Mouse (Mus musculus) erythroblast, embryonic 14.5 days (primary cell): ENCODE data around the gene Spata6. TPM values are rescaled to one million over a fixed set of nuclear protein-coding genes. Genes with fewer than 3 reads are reported as not detected.

Source experiments
- H3K27me3 ChIP-seq: 2 replicates; pipeline ENCODE4 v1.6.1; 2012; ENCODE audit warnings: inconsistent platforms; ENCODE audit not compliant: control insufficient read depth
- H3K36me3 ChIP-seq: 2 replicates; pipeline ENCODE4 v1.6.1; 2012; ENCODE audit warnings: mild to moderate bottlenecking, inconsistent platforms; ENCODE audit not compliant: control insufficient read depth
- H3K4me1 ChIP-seq: 2 replicates; pipeline ENCODE4 v1.6.1; 2012; ENCODE audit warnings: inconsistent platforms; ENCODE audit not compliant: control insufficient read depth
- H3K4me3 ChIP-seq: replicated peaks from 2 replicates; pipeline ENCODE3; 2012; ENCODE audit warnings: moderate library complexity, mild to moderate bottlenecking, inconsistent platforms
- H3K9me3 ChIP-seq: 2 replicates; pipeline ENCODE4 v1.6.1; 2012; ENCODE audit warnings: low read length, inconsistent platforms, mixed read lengths; ENCODE audit not compliant: control insufficient read depth
- GATA1 ChIP-seq: IDR thresholded peaks from 2 replicates; pipeline ENCODE4 v1.6.1; 2012; ENCODE audit warnings: low read length, inconsistent platforms, mixed read lengths
- TAL1 ChIP-seq: IDR thresholded peaks from 3 replicates; pipeline ENCODE4 v1.6.1; 2012; ENCODE audit warnings: low read length, inconsistent platforms, mixed read lengths
- polyA plus RNA-seq: library from polyadenylated mRNA; stranded (reverse); fragments of >175 nt; gene quantifications from 2 replicates; pipeline ENCODE4 v1.2.3, GENCODE M21; 2012

The Spata6 gene
- 0.35 TPM in 1 of 2 replicates, not detected in the other for polyA plus RNA-seq

DNA sequence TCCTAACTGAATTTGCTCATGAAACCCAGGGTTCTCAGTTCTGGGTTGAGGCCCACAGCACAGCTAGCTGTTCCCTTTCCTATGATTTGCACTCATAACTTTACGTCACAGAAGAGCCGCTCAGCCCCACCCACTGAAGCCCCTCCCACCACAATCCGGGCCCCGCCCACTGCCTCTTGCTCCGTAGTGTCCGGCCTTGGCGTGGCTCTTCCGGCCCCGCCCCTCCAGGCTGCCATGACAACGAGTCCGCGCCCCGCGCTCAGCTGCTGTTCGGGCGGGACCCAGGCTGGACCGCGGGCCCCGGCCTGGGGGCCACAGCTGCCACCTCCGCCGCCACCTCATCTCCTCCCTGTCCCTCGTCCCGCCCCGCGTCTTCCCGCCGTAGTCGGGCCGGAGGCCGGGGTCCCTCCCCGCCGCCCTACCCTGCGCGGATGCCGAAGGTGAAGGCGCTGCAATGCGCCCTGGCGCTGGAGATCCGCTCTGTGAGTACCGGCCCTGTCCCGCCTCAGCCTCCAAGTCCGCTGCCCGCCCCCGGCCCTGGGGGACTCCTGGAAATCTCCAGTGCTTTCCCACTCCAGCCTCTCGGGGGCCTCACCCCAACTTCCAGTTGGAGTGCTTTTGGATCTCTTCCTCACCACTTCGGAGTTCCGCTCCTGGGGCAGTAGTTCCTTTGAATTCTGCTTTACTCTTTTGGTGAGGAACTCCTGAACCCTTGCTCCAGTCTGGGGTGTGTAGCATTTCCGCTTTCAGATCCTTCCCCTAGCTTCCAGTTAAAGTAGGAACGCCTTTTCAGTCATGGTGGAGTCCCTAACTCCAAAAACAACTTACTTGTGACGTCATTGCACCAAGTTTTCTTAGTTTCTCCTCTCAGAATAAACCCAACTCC lies at the start of gene Spata6:
Gene Spata6 (plus strand): TSS at position 209 of the 886 bp plus-strand sequence.
- Histone ChIP-seq H3K27me3 (no peaks in the 10 kb centered on the region; the same call in 1 of the 2 replicates), H3K4me3 (peak within 1 kb of the TSS; percentile 73), H3K36me3 (no peaks in the 10 kb centered on the region), H3K9me3 (no peaks in the 10 kb centered on the region), H3K4me1 (peaks cover 13% of the 10 kb centered on the region)
- TF ChIP-seq TAL1: no peak

DNA sequence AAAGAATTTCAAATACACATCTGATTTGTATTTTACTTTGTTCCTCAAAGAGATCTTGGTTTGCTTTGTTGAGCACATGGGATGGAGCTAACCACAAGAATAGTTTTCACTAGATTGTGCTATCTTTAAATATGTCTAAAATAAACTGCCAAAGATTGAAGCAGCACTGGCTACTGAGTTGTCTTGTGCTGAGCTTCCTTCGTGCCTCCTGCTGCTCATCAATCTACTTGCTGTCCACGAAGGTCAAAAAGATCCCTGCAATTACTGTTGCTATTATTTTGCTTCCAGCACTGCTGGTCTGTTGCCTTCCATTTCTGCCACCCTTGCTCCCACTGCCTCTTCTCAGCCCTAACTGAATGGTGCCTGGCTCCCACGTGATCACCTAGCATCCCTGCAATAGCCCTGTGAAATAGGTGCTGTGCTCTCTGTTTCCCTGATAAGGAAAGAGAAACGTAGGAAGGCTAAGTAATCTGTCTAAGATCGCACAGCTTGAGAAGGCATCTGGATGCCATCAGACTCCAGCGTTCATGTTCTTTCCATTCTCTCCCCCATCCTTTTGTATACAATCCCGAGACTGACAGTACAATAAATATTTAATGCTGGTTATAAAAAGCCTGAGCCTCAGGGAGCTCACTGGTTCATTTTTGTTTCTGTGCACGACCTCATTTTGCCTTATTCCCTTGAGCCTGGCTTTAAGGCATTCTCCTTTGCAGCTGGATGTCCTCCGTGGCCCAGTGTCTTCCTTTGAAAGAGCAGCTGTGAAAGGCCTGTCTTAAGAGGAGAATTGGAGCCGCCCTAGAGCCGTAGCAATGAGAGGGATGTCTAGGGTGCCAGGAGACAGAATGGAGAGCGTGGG lies 49.0 kb upstream of the Spata6 start:
- Histone ChIP-seq H3K27me3 (no peaks in the 10 kb centered on the region), H3K4me3 (no peak overlapping the region), H3K9me3 (no peaks in the 10 kb centered on the region), H3K4me1 (peaks cover 80% of the 10 kb centered on the region), H3K36me3 (no peaks in the 10 kb centered on the region)
- no peak for TF ChIP-seq TAL1
- no peak for TF ChIP-seq GATA1

- Histone ChIP-seq H3K4me1 (peaks cover 73% of the 10 kb centered on the region), H3K9me3 (no peaks in the 10 kb centered on the region), H3K36me3 (no peaks in the 10 kb centered on the region), H3K4me3 (no peak overlapping the region), H3K27me3 (no peaks in the 10 kb centered on the region)
- TF ChIP-seq TAL1 (no peak), GATA1 (no peak)
These were observed 48.3 kb upstream of the Spata6 start for GRCm38 (mm10) chr4:111671440-111671839.

- no peak for TF ChIP-seq GATA1
- TF ChIP-seq TAL1: no peak
- H3K36me3 ChIP-seq: no peaks in the 10 kb centered on the region
- H3K9me3 ChIP-seq: no peaks in the 10 kb centered on the region
- H3K4me1 ChIP-seq: peaks cover 49% of the 10 kb centered on the region
- H3K27me3 ChIP-seq: no peaks in the 10 kb centered on the region
- H3K4me3 ChIP-seq: peak overlapping the region; percentile 40
These were observed 45.9 kb upstream of the Spata6 start for GRCm38 (mm10) chr4:111673904-111674303.

DNA sequence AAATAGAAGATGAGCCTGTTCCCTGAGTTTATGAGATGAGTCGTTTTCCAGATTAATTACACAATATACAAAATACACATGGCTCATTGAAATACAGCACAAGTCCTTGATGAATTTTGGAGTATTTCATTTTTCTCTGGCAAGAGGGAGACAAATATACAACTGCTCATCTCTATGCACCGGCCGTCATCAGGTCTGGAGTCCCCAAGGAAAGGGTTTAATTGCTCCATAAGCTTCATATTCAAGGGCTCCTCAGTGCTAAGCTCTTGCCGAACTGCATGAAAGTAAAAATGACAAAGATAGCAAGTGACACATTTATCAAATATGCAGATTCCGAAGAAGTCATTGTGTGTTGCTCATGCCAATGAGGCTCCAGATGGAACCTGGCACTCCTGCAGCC lies 37.9 kb upstream of the Spata6 start:
- no peaks in the 10 kb centered on the region for H3K4me1 ChIP-seq
- no peaks in the 10 kb centered on the region for H3K9me3 ChIP-seq
- TF ChIP-seq TAL1 (no peak), GATA1 (no peak)
- no peak overlapping the region for H3K4me3 ChIP-seq
- H3K36me3 ChIP-seq: no peaks in the 10 kb centered on the region
- no peaks in the 10 kb centered on the region for H3K27me3 ChIP-seq

DNA sequence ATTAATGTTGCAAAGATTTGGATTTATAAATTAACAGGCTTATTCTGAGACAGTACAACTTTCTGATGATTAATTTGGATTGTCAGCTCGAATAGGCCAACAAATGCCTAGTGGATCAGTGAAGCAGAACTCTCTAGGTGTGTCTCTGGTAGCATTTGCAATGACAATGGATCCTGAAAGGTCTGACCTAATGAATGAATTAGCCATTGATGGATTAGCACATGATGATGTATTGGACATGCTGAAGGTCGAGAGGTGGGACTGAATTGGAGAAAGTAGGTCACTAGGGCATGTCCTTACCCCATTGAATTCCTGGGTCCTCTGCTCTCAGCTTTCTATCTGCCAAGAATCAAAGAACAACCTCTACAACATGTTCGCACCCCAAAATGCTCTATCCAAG lies 37.0 kb upstream of the Spata6 start:
- Histone ChIP-seq H3K4me1 (peaks cover 3% of the 10 kb centered on the region), H3K36me3 (no peaks in the 10 kb centered on the region), H3K27me3 (no peaks in the 10 kb centered on the region), H3K4me3 (no peak overlapping the region), H3K9me3 (no peaks in the 10 kb centered on the region)
- TF ChIP-seq TAL1 (no peak), GATA1 (no peak)

DNA sequence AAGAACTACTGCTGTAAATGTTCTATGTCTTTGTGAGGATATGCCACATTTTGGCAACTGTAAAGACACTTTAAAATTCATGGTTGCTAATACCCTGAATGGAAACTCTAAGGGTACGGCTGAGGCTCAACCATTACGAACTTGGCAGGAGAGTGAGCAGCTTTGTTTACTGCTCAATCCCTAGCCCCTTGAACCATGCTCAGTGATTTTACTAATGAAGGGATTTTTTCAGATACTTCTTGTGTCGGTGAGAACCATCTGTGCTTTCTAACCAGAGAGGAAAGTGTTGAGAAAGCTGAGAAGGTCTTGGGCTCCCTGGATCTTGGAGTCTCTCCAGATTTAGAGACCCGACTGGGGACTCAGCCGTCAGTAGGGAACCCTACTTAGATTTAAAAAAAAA lies 35.9 kb upstream of the Spata6 start:
- H3K27me3 ChIP-seq: no peaks in the 10 kb centered on the region
- H3K4me1 ChIP-seq: peaks cover 3% of the 10 kb centered on the region
- TF ChIP-seq TAL1 (no peak), GATA1 (no peak)
- no peaks in the 10 kb centered on the region for H3K36me3 ChIP-seq
- no peaks in the 10 kb centered on the region for H3K9me3 ChIP-seq
- H3K4me3 ChIP-seq: no peak overlapping the region

GRCm38 (mm10) chr4:111685951-111686350 lies 33.8 kb upstream of the Spata6 start:
- H3K4me3 ChIP-seq: no peak overlapping the region
- peaks cover 3% of the 10 kb centered on the region for H3K4me1 ChIP-seq
- TF ChIP-seq TAL1 (no peak), GATA1 (no peak)
- no peaks in the 10 kb centered on the region for H3K36me3 ChIP-seq
- no peaks in the 10 kb centered on the region for H3K27me3 ChIP-seq
- no peaks in the 10 kb centered on the region for H3K9me3 ChIP-seq

GRCm38 (mm10) chr4:111686951-111687350 lies 32.8 kb upstream of the Spata6 start:
- TF ChIP-seq GATA1: no peak
- no peak for TF ChIP-seq TAL1
- Histone ChIP-seq H3K4me1 (peaks cover 3% of the 10 kb centered on the region), H3K4me3 (no peak overlapping the region), H3K36me3 (no peaks in the 10 kb centered on the region), H3K27me3 (no peaks in the 10 kb centered on the region), H3K9me3 (no peaks in the 10 kb centered on the region)
